Mouse (Mus musculus): ENCODE results near the gene Eprs.

- TF ChIP-seq POLR2A (IDR thresholded peaks at IDR 0.05; ENCODE audit: extremely low read depth, insufficient read depth, low read length), result no peak
- TF ChIP-seq CTCF (IDR thresholded peaks at IDR 0.05; ENCODE audit: low read depth, low read length), result no peak
Observed at GRCm38 (mm10) chr1:185333651-185334050, 29.2 kb upstream of the Eprs start.

All from liver, adult 2 months (tissue).